Mouse (Mus musculus): ENCODE measurements around the gene Sema4b. TPM values are rescaled to one million over a fixed set of nuclear protein-coding genes. Genes with fewer than 3 reads are reported as not detected.
A peak's percentile ranks its signal among the peaks of the same experiment; 100 is the strongest.

The Sema4b gene
- polyA plus RNA-seq, 1 experiment from 2014 or later = 8.3 TPM

GRCm38 (mm10) chr7:80152756-80153155, 33.9 kb upstream of the Sema4b start:
- Histone ChIP-seq H3K9me3 (ENCODE audit: control insufficient read depth, low read length) (no peaks in the 10 kb centered on the region), H3K4me3 (ENCODE audit: low read depth, low read length) (no peak overlapping the region), H3K4me2 (ENCODE audit: low read depth, severe bottlenecking) (no peak overlapping the region), H3K9ac (ENCODE audit: low read length) (no peak overlapping the region), H3K36me3 (ENCODE audit: control insufficient read depth, insufficient read depth, low read length) (no peaks in the 10 kb centered on the region), H3K27me3 (ENCODE audit: control insufficient read depth, insufficient read depth, low read length) (no peaks in the 10 kb centered on the region), H3K27ac (replicated peaks; ENCODE audit: low read depth, low read length) (no peak overlapping the region), H3K4me1 (ENCODE audit: control insufficient read depth, insufficient read depth, low read length) (no peaks in the 10 kb centered on the region)
- DNase-seq (ENCODE audit: low spot score) (no peak), ATAC-seq (ENCODE audit: insufficient number of reproducible peaks, low FRiP score, low TSS enrichment, low read depth) (no peak)
- WGBS = 94% methylated on average over 8 of the region's 8 CpGs

GRCm38 (mm10) chr7:80154689-80155088, 32.0 kb upstream of the Sema4b start:
- H3K27ac ChIP-seq (replicated peaks; ENCODE audit: low read depth, low read length) = no peak overlapping the region
- no peaks in the 10 kb centered on the region for H3K9me3 ChIP-seq (ENCODE audit: control insufficient read depth, low read length)
- H3K4me3 ChIP-seq (ENCODE audit: low read depth, low read length) = no peak overlapping the region
- no peaks in the 10 kb centered on the region for H3K4me1 ChIP-seq (ENCODE audit: control insufficient read depth, insufficient read depth, low read length)
- H3K36me3 ChIP-seq (ENCODE audit: control insufficient read depth, insufficient read depth, low read length) = no peaks in the 10 kb centered on the region
- no peak overlapping the region for H3K4me2 ChIP-seq (ENCODE audit: low read depth, severe bottlenecking)
- no peak overlapping the region for H3K9ac ChIP-seq (ENCODE audit: low read length)
- ATAC-seq (ENCODE audit: insufficient number of reproducible peaks, low FRiP score, low TSS enrichment, low read depth) = no peak
- DNase-seq (ENCODE audit: low spot score) = no peak
- no peaks in the 10 kb centered on the region for H3K27me3 ChIP-seq (ENCODE audit: control insufficient read depth, insufficient read depth, low read length)
- 79% methylated on average over 3 of the region's 3 CpGs for WGBS

DNA sequence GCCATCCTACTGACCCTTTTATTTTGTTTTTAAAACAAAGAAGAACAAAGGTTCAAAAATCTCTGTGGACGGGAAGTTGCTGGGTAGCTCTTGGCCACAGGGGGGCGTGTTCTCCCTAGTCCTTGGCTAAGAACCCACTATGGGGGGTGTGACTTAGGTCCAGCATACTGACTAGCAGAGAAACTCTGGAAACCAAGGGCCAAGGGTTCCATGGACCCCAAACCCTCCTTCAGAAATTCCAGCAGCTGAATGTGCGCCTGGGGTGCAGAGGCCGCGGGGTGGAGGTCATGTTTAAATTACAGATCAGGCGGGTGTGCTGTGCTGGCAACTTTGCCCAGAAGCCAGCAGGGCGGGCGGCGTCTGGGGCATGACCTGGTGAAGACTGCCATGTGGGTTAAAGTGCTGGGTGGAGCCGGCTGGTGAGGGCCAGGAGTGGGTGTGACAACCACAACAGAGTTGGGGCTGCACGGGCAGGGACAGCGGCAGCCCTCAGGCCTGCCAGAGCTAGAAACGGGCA, 29.9 kb upstream of the Sema4b start:
- Histone ChIP-seq H3K27ac (replicated peaks; ENCODE audit: low read depth, low read length) (no peak overlapping the region), H3K4me2 (ENCODE audit: low read depth, severe bottlenecking) (no peak overlapping the region), H3K27me3 (ENCODE audit: control insufficient read depth, insufficient read depth, low read length) (no peaks in the 10 kb centered on the region), H3K36me3 (ENCODE audit: control insufficient read depth, insufficient read depth, low read length) (no peaks in the 10 kb centered on the region), H3K9me3 (ENCODE audit: control insufficient read depth, low read length) (no peaks in the 10 kb centered on the region), H3K4me3 (ENCODE audit: low read depth, low read length) (no peak overlapping the region), H3K4me1 (ENCODE audit: control insufficient read depth, insufficient read depth, low read length) (no peaks in the 10 kb centered on the region), H3K9ac (ENCODE audit: low read length) (no peak overlapping the region)
- WGBS = 48% methylated on average over 13 of the region's 13 CpGs
- ATAC-seq (ENCODE audit: insufficient number of reproducible peaks, low FRiP score, low TSS enrichment, low read depth) = no peak
- peak; percentile 65 for DNase-seq (ENCODE audit: low spot score)

GRCm38 (mm10) chr7:80158496-80159268, 28.0 kb upstream of the Sema4b start:
- WGBS = 86% methylated on average over 8 of the region's 8 CpGs
- Histone ChIP-seq H3K9me3 (ENCODE audit: control insufficient read depth, low read length) (no peaks in the 10 kb centered on the region), H3K27me3 (ENCODE audit: control insufficient read depth, insufficient read depth, low read length) (no peaks in the 10 kb centered on the region), H3K4me1 (ENCODE audit: control insufficient read depth, insufficient read depth, low read length) (no peaks in the 10 kb centered on the region), H3K36me3 (ENCODE audit: control insufficient read depth, insufficient read depth, low read length) (no peaks in the 10 kb centered on the region), H3K9ac (ENCODE audit: low read length) (no peak overlapping the region), H3K4me3 (ENCODE audit: low read depth, low read length) (no peak overlapping the region), H3K4me2 (ENCODE audit: low read depth, severe bottlenecking) (no peak overlapping the region), H3K27ac (replicated peaks; ENCODE audit: low read depth, low read length) (no peak overlapping the region)
- DNase-seq (ENCODE audit: low spot score) (no peak), ATAC-seq (ENCODE audit: insufficient number of reproducible peaks, low FRiP score, low TSS enrichment, low read depth) (no peak)

DNA sequence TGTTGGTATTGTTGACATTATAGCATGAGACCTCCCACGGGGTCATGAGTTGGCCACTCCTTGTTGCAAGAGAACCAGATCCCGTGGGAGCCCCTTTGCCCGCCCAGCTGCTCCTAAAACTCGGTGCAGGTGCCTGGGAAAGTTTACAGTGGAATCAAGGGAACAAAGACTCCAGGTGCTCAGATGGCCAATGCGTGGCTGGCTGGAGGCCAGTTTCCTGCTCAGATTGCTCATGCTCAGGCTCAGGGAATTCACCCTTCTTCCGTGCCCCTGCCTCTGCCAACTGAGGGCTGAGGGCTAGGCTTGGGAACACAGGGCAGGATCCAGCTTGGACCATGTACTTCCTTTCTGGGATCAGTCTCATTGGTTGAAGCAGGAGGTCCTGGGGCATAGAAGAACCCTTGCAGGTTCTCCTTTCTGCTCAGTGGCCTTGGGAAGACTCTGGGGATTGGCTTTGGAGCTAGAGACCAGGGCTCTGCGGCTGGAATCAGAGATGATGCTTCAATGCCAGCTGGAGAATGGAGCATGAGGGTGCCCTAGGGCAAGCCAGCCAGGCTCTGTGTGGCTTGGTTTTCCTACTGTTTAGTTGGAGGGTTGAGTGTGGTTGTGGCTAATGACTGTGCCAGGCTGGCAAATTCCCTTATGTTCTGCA, 26.2 kb upstream of the Sema4b start:
- DNase-seq (ENCODE audit: low spot score) (no peak), ATAC-seq (ENCODE audit: insufficient number of reproducible peaks, low FRiP score, low TSS enrichment, low read depth) (no peak)
- Histone ChIP-seq H3K4me2 (ENCODE audit: low read depth, severe bottlenecking) (no peak overlapping the region), H3K9ac (ENCODE audit: low read length) (no peak overlapping the region), H3K36me3 (ENCODE audit: control insufficient read depth, insufficient read depth, low read length) (no peaks in the 10 kb centered on the region), H3K9me3 (ENCODE audit: control insufficient read depth, low read length) (no peaks in the 10 kb centered on the region), H3K27ac (replicated peaks; ENCODE audit: low read depth, low read length) (no peak overlapping the region), H3K4me3 (ENCODE audit: low read depth, low read length) (no peak overlapping the region), H3K27me3 (ENCODE audit: control insufficient read depth, insufficient read depth, low read length) (no peaks in the 10 kb centered on the region), H3K4me1 (ENCODE audit: control insufficient read depth, insufficient read depth, low read length) (no peaks in the 10 kb centered on the region)
- WGBS = 72% methylated on average over 7 of the region's 7 CpGs

GRCm38 (mm10) chr7:80160945-80161306, 25.7 kb upstream of the Sema4b start:
- H3K9ac ChIP-seq (ENCODE audit: low read length) = no peak overlapping the region
- H3K27ac ChIP-seq (replicated peaks; ENCODE audit: low read depth, low read length) = no peak overlapping the region
- no peaks in the 10 kb centered on the region for H3K27me3 ChIP-seq (ENCODE audit: control insufficient read depth, insufficient read depth, low read length)
- no peak overlapping the region for H3K4me2 ChIP-seq (ENCODE audit: low read depth, severe bottlenecking)
- H3K9me3 ChIP-seq (ENCODE audit: control insufficient read depth, low read length) = no peaks in the 10 kb centered on the region
- ATAC-seq (ENCODE audit: insufficient number of reproducible peaks, low FRiP score, low TSS enrichment, low read depth) = no peak
- no peaks in the 10 kb centered on the region for H3K4me1 ChIP-seq (ENCODE audit: control insufficient read depth, insufficient read depth, low read length)
- H3K36me3 ChIP-seq (ENCODE audit: control insufficient read depth, insufficient read depth, low read length) = no peaks in the 10 kb centered on the region
- H3K4me3 ChIP-seq (ENCODE audit: low read depth, low read length) = no peak overlapping the region
- DNase-seq (ENCODE audit: low spot score) = no peak
- WGBS = 80% methylated on average over 8 of the region's 8 CpGs

DNA sequence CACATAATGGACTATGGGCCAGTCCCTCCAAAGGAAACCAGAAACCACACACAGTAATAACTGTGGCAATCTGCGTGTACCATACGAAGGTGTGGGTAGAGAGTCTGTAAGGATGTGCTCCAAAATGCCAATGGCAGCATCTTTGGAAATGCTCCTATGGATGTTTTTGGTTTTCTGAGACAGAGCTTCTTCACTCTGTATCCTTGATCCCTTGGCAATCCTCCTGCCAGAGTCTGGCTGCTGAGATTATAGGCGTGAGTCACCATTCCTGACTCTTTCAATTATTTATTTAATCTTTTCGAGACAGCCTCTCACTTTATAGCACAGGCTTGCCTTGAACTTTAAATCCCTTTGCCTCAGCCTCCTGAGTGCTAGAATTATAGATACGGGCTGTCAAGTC, 21.2 kb upstream of the Sema4b start:
- 90% methylated on average over 5 of the region's 5 CpGs for WGBS
- Histone ChIP-seq H3K27me3 (ENCODE audit: control insufficient read depth, insufficient read depth, low read length) (no peaks in the 10 kb centered on the region), H3K27ac (replicated peaks; ENCODE audit: low read depth, low read length) (no peak overlapping the region), H3K4me2 (ENCODE audit: low read depth, severe bottlenecking) (no peak overlapping the region), H3K9me3 (ENCODE audit: control insufficient read depth, low read length) (no peaks in the 10 kb centered on the region), H3K4me3 (ENCODE audit: low read depth, low read length) (no peak overlapping the region), H3K36me3 (ENCODE audit: control insufficient read depth, insufficient read depth, low read length) (no peaks in the 10 kb centered on the region), H3K9ac (ENCODE audit: low read length) (no peak overlapping the region), H3K4me1 (ENCODE audit: control insufficient read depth, insufficient read depth, low read length) (no peaks in the 10 kb centered on the region)
- DNase-seq (ENCODE audit: low spot score) (no peak), ATAC-seq (ENCODE audit: insufficient number of reproducible peaks, low FRiP score, low TSS enrichment, low read depth) (no peak)

DNA sequence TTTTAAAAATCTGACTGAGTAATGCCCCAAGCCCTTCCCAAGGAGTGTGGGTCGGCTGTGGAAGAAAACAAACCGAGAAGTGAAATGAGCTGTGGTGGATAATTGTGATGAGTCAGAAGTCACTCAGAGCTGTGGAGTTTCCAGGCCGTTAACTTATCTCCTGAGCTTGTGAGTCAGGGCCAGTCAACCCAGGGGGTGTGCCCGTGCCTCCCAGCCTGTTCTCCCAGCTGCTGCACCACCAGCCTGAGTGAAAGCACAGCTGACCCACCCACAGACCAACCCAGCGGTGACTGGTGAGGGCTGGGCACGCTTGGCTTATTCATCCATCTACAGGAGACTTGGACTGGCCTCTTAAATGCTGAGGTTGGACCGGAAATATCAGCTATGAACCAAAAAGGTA, 19.9 kb upstream of the Sema4b start:
- DNase-seq (ENCODE audit: low spot score) = no peak
- H3K9me3 ChIP-seq (ENCODE audit: control insufficient read depth, low read length) = no peaks in the 10 kb centered on the region
- WGBS = 73% methylated on average over 7 of the region's 7 CpGs
- no peak overlapping the region for H3K4me3 ChIP-seq (ENCODE audit: low read depth, low read length)
- no peaks in the 10 kb centered on the region for H3K36me3 ChIP-seq (ENCODE audit: control insufficient read depth, insufficient read depth, low read length)
- no peak overlapping the region for H3K9ac ChIP-seq (ENCODE audit: low read length)
- no peaks in the 10 kb centered on the region for H3K4me1 ChIP-seq (ENCODE audit: control insufficient read depth, insufficient read depth, low read length)
- H3K27ac ChIP-seq (replicated peaks; ENCODE audit: low read depth, low read length) = no peak overlapping the region
- ATAC-seq (ENCODE audit: insufficient number of reproducible peaks, low FRiP score, low TSS enrichment, low read depth) = no peak
- H3K27me3 ChIP-seq (ENCODE audit: control insufficient read depth, insufficient read depth, low read length) = no peaks in the 10 kb centered on the region
- no peak overlapping the region for H3K4me2 ChIP-seq (ENCODE audit: low read depth, severe bottlenecking)

Data from limb, embryonic 11.5 days (tissue).